Mouse (Mus musculus): ENCODE measurements around the gene Rgs7.

DNA sequence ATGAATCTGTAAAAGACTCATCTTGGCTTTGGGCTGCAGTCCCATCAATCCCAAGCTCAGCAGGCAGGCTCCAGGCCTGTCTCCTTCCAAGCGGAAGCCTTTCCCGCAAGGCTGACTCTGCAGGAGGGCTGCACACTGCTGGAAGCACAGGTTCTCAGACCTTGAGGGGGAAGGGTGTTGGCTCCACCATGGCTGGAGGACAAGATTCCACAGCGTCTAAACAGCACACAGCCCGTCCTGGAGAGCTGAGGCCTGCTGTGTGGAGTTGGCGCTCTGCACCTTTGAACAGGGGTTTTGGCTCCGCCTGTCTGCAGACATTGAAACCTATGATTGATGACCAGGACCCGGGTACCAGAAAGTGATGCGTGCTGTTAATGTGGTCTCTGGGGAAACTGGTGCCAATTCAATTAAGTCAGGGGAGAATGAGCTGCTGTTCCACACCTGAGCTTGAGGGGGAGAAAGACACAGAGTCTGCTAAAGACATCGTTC, 463.5 kb downstream of the Rgs7 start:
- TF ChIP-seq CTCF (IDR thresholded peaks at IDR 0.05; ENCODE audit: borderline replicate concordance, control insufficient read depth, extremely low read depth, insufficient read depth, low read length, poor library complexity) (no peak), POLR2A (IDR thresholded peaks at IDR 0.05; ENCODE audit: control insufficient read depth, extremely low read depth, insufficient read depth, low read length, poor library complexity) (no peak)
